Mouse (Mus musculus) kidney, postnatal 0 days (tissue): ENCODE measurements around the gene Hist2h3c2. TPM values are rescaled to one million over a fixed set of nuclear protein-coding genes. Genes with fewer than 3 reads are reported as not detected.
"Not testable (repeated sequence)": the region's sequence is repeated elsewhere in the genome, so short reads cannot be mapped to it uniquely, and the experiment has no call there.

ENCODE experiments used
- ATAC-seq: fragments of 200-750 bp; cut with Nextera tagmentation; replicated peaks from 2 replicates; pipeline ENCODE4 v1.8.0; 2017; ENCODE audit warnings: low read depth, moderate number of reproducible peaks, moderate TSS enrichment, moderate library complexity; ENCODE audit not compliant: low FRiP score
- DNase-seq: peaks from one replicate; pipeline ENCODE4 v3.0.0-alpha.2; 2016; ENCODE audit warnings: low spot score
- H3K27ac ChIP-seq: fragments of 300-500 bp; sonication (generic); 2 replicates; pipeline ENCODE4 v1.5.1; 2014; ENCODE audit warnings: mild to moderate bottlenecking
- H3K27me3 ChIP-seq: fragments of 300-500 bp; sonication (generic); 2 replicates; pipeline ENCODE4 v1.6.1; 2014; ENCODE audit warnings: low read length, mixed read lengths; ENCODE audit not compliant: insufficient read depth
- H3K36me3 ChIP-seq: fragments of 300-500 bp; sonication (generic); 2 replicates; pipeline ENCODE4 v1.6.1; 2014; ENCODE audit warnings: low read length, mixed read lengths; ENCODE audit not compliant: insufficient read depth
- H3K4me1 ChIP-seq: fragments of 300-500 bp; sonication (generic); replicated peaks from 2 replicates; pipeline ENCODE4 v1.6.1; 2014; ENCODE audit warnings: antibody characterized with exemption, low read length, mixed read lengths; ENCODE audit not compliant: insufficient read depth
- H3K4me2 ChIP-seq: fragments of 300-500 bp; sonication (generic); 2 replicates; pipeline ENCODE4 v1.6.1; 2014; ENCODE audit warnings: mild to moderate bottlenecking, low read length, moderate library complexity, mixed read lengths
- H3K4me3 ChIP-seq: fragments of 300-500 bp; sonication (generic); replicated peaks from 2 replicates; pipeline ENCODE4 v1.5.1; 2014; ENCODE audit warnings: low read depth, low read length
- H3K9ac ChIP-seq: fragments of 300-500 bp; sonication (generic); 2 replicates; pipeline ENCODE4 v1.6.1; 2014; ENCODE audit warnings: low read depth, low read length
- H3K9me3 ChIP-seq: fragments of 300-500 bp; sonication (generic); replicated peaks from 2 replicates; pipeline ENCODE4 v1.6.1; 2016; ENCODE audit warnings: low read length, inconsistent platforms, mixed read lengths
- CTCF ChIP-seq: IDR thresholded peaks from 2 replicates; pipeline ENCODE4 v1.5.1; 2016; ENCODE audit warnings: antibody characterized with exemption, low read depth, mild to moderate bottlenecking, moderate library complexity
- WGBS: fragments of 180-500 bp; shearing (Covaris S2); extraction: QIAGEN DNeasy Blood & Tissue Kit; methylation state at CpG from one replicate; pipeline ENCODE4 v1.1.7; 2014; 5-methylcytosine and 5-hydroxymethylcytosine counted together
- polyA plus RNA-seq: library from polyadenylated mRNA; unstranded; fragments of >200 nt; fragmentation: Nextera tagmentation; extraction: Ambion mirVana; gene quantifications from 2 replicates; pipeline ENCODE4 v1.2.1, GENCODE M21; 2015

The Hist2h3c2 gene
- polyA plus RNA-seq, 1 experiment from 2014 or later, result 2.1 TPM

DNA sequence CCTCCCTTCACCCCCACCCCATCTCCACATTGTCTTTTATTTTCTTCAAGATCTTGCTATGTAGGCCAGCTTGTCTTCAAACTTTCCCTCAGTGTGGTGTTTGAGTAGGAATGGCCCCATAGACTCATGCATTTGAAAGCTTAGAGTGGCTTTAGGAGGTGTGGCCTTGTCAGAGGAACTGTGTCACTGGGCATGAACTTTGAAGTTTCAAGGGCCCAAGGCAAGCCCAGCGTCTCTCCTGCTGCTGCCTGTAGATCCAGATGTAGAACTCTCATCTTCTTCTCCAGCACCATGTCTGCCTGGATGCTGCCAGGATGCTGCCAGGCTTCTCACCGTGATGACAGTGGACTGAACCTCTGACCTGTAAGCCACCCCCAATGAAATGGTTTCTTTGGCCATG lies 10.1 kb downstream of the Hist2h3c2 start:
- Histone ChIP-seq H3K4me3 (no peak overlapping the region), H3K9ac (no peak overlapping the region), H3K9me3 (no peaks in the 10 kb centered on the region), H3K27ac (no peak overlapping the region), H3K4me1 (peaks cover 14% of the 10 kb centered on the region), H3K36me3 (no peaks in the 10 kb centered on the region), H3K4me2 (no peak overlapping the region), H3K27me3 (no peaks in the 10 kb centered on the region)
- DNase-seq, result no peak
- TF ChIP-seq CTCF, result no peak
- 69% methylated on average over 2 of the region's 2 CpGs for WGBS
- no peak for ATAC-seq

DNA sequence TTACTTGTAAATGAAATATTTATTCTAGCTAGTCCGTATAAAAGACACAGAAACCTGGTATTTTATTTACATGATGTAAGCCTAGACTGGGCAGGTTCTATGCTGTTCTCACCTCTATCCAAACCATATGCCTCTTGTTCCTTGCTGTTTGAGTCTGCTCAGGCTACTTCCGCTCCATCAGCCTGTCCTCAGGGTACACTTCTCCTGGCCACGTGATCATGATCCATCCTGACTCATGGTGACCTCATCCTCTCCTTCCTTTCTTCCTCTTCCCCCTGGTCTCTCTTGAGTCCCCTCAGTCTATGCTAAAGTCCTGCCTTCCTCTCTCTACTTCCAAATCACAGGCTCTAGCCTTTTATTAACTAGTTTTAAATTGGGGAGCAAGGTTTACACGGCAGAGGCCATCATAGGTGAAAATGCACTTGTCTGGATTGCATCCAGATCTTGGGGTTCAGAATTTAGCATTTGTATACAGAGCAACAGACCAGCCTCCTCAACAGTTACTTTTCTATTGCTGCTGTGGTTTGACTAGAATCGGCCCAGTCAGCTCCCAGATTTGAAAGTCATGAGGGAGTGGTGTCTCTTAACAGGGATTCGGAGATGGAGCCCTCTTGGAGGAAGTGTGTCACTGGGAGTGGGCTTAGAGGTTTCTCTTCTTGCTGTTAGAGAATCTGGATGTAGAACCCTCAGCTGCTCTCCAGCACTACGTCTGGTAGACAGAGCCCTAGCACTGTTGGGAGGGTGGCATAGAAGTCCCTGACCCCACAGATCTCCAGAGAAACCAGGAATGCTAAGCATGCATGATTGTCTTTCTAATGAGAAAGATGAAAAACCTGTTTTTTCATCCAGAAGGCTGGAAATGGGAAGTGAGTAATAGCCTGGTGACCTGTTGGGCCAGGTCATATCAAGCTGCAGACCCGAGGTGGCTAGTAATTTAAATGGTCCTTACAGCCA lies 12.0 kb downstream of the Hist2h3c2 start:
- ATAC-seq (no peak), DNase-seq (no peak)
- no peaks in the 10 kb centered on the region for H3K9me3 ChIP-seq
- peaks cover 28% of the 10 kb centered on the region for H3K4me1 ChIP-seq
- no peak for TF ChIP-seq CTCF
- no peaks in the 10 kb centered on the region for H3K36me3 ChIP-seq
- no peak overlapping the region for H3K4me3 ChIP-seq
- H3K27ac ChIP-seq, result no peak overlapping the region
- H3K4me2 ChIP-seq, result no peak overlapping the region
- no peak overlapping the region for H3K9ac ChIP-seq
- WGBS, result 49% methylated on average over 8 of the region's 8 CpGs
- no peaks in the 10 kb centered on the region for H3K27me3 ChIP-seq

DNA sequence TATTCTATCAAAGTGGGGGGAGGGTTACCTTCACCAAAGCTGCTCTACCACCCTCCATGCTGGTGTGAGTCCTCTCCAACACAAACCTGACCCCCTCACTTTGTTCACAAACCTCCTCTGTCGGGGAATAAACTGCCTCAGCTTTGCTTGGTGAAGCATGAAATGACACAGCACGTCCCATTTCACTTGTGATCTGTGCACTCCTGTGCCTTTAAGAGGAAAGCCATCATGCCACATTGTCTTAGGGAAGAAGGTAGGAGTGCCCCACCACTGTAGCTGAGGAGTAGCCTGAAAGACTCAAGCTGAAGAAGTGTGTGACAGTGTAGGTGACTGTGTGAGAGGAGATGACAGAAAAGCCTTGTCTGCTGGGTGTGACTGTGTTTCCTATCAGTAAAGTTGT lies 13.5 kb downstream of the Hist2h3c2 start:
- DNase-seq (no peak), ATAC-seq (no peak)
- peaks cover 28% of the 10 kb centered on the region for H3K4me1 ChIP-seq
- H3K4me2 ChIP-seq, result no peak overlapping the region
- H3K4me3 ChIP-seq, result no peak overlapping the region
- no peak for TF ChIP-seq CTCF
- no peak overlapping the region for H3K27ac ChIP-seq
- 22% methylated on average over 2 of the region's 2 CpGs for WGBS
- H3K9me3 ChIP-seq, result no peaks in the 10 kb centered on the region
- H3K27me3 ChIP-seq, result no peaks in the 10 kb centered on the region
- no peaks in the 10 kb centered on the region for H3K36me3 ChIP-seq
- H3K9ac ChIP-seq, result no peak overlapping the region

DNA sequence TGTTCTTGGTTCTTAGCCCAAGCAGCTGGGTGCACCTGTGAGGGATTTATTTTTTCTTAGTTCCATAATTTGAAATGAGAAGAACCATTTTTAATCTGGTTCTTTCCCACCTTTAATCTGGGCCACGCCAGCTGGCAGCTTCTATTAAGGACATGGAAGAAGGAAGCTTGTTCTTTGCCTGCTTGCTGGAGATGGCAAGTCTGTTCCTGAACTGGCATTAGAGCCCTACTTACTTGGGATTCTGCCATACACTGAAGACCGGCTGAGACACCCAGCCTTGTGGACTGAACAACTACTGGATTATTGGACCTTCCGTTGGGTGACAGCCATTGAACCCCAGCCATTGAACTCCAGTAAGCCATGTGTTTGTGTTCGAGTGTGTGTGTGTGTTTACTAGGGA lies 16.2 kb downstream of the Hist2h3c2 start:
- Histone ChIP-seq H3K9me3 (no peaks in the 10 kb centered on the region), H3K4me1 (peaks cover 33% of the 10 kb centered on the region), H3K27ac (no peak overlapping the region), H3K4me2 (peak overlapping the region; percentile 60), H3K36me3 (no peaks in the 10 kb centered on the region), H3K27me3 (no peaks in the 10 kb centered on the region), H3K9ac (no peak overlapping the region), H3K4me3 (no peak overlapping the region)
- 87% methylated on average over 4 of the region's 4 CpGs for WGBS
- ATAC-seq (no peak), DNase-seq (no peak)
- no peak for TF ChIP-seq CTCF

DNA sequence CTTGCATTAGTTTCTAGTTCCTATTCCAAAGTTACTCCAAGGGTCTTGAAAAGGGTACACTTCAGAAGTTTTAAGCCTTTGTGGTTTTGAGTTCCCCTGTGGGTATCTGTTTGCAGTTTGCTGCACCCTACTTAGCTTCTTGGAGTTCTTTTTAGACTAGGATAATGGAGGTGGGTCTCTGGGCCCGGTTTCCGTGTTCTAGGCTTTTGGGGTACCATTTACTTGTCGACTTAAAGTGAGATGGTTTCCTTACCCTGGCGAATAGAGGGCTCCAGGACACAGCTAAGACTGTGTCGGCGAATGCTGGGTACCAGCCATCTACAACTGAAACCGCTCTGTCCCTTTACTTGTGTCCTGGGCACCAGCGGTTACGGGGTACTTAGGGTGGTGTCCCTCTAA lies 17.3 kb downstream of the Hist2h3c2 start:
- H3K9me3 ChIP-seq, result no peaks in the 10 kb centered on the region
- H3K27ac ChIP-seq, result peak overlapping the region; percentile 99
- no peaks in the 10 kb centered on the region for H3K36me3 ChIP-seq
- H3K9ac ChIP-seq, result peak overlapping the region; percentile 53
- WGBS, result 9% methylated on average over 9 of the region's 9 CpGs
- peaks cover 33% of the 10 kb centered on the region for H3K4me1 ChIP-seq
- peak overlapping the region; percentile 69 for H3K4me3 ChIP-seq
- ATAC-seq (no peak), DNase-seq (no peak)
- H3K4me2 ChIP-seq, result peak overlapping the region; percentile 60
- H3K27me3 ChIP-seq, result no peaks in the 10 kb centered on the region
- TF ChIP-seq CTCF, result no peak

GRCm38 (mm10) chr3:96220765-96221639 lies 17.9 kb downstream of the Hist2h3c2 start, which contains the start of the genes Hist2h2ac and Hist2h2be:
Gene Hist2h2ac (minus strand): TSS chr3:96220880.
Gene Hist2h2be (plus strand): TSS chr3:96221119.
- Histone ChIP-seq H3K27me3 (no peaks in the 10 kb centered on the region), H3K9ac (peak within 1 kb of the TSS; percentile 82), H3K27ac (peak within 1 kb of the TSS; percentile 99), H3K4me3 (peak within 1 kb of the TSS; percentile 69), H3K9me3 (no peaks in the 10 kb centered on the region), H3K4me1 (peaks cover 33% of the 10 kb centered on the region), H3K36me3 (no peaks in the 10 kb centered on the region), H3K4me2 (peak within 1 kb of the TSS; percentile 60)
- no peak for TF ChIP-seq CTCF
- under 1% methylated on average over 43 of the region's 43 CpGs for WGBS
- DNase-seq (peak; percentile 98), ATAC-seq (peak; percentile 91)

- peaks cover 26% of the 10 kb centered on the region for H3K4me1 ChIP-seq
- peak; percentile 41 for DNase-seq
- H3K27ac ChIP-seq, result peak overlapping the region; percentile 99
- not testable (repeated sequence) for H3K36me3 ChIP-seq, ATAC-seq, H3K9me3 ChIP-seq, H3K27me3 ChIP-seq
- WGBS, result under 1% methylated on average over 26 of the region's 47 CpGs
- peak overlapping the region; percentile 82 for H3K9ac ChIP-seq
- peak overlapping the region; percentile 60 for H3K4me2 ChIP-seq
- peak overlapping the region; percentile 69 for H3K4me3 ChIP-seq
Observed at GRCm38 (mm10) chr3:96220131-96220764, 18.7 kb downstream of the Hist2h3c2 start.
